Mouse (Mus musculus) kidney, adult 11 months (tissue): ENCODE results near the gene Slc25a25.

ENCODE experiments used
- DNase-seq: peaks from one replicate; pipeline ENCODE4 v3.0.0; 2022

Gene Slc25a25

DNA sequence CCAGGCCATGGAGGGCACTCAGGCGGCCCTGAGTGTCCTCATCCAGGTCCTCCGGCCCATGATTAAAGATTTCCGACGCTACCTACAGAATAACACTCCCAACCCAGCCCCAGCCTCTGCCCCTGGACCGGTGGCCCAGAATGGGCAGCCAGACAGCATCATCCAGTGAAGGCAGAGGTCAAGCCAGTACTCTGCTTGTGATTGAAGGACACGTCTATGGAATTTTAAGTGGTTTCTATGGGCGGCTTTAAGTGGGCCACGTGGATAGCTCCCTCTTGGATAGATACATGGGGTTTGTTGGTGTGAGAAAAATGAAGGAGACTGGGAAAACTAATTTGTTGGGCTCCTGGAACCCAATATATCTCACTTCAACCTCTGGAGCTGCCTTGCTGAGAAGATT, 3.9 kb upstream of the Slc25a25 start:
- DNase-seq: no peak

DNA sequence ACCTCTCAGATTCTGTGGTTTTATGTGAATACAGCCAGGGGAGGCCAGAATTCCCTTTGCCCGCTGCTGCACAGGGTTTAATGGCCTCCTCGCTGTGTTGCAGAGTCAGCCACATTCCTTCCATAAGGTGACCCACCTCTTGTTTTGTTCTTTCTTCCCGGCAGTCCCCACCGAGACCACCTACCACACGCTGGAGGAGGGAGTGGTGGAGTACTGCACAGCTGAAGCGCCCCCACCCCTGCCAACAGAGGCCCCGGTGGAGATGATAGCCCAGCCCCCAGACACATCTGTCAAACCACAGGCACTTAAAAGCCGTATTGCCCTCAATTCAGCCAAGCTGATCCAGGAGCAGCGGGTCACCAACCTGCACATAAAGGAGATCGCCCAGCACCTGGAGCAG, 3.4 kb upstream of the Slc25a25 start:
- DNase-seq: no peak

DNA sequence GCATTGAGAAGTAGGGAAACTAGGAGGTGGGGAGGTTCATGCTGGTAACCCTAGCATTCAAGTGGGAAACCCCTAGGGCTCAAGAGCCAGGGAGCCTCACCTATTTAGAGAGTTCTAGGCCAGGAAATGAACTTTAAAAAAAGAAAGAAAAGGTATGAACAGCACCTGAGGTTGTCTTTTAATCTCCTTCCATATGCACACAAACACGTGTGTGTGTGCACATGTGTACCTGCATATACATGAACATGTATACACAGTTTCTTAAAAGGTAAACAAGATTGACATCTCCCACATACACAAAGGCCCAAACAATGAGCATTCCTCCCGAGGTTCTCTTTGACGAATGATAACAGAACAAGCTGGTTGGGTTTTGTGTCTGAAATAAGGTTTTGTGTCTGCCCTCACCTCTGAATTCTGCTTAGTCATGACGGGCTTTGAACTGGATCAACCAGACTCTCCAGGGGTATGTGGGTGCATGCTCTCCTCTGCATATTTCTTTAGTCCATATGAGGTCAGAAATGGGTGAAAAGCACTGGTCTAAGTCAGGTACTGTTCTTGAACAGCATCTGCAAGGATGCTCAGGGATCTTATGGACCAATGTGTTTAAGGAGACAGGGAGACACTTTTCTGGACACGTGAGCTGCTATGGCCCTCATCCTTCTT, 2.5 kb upstream of the Slc25a25 start:
- no peak for DNase-seq

DNA sequence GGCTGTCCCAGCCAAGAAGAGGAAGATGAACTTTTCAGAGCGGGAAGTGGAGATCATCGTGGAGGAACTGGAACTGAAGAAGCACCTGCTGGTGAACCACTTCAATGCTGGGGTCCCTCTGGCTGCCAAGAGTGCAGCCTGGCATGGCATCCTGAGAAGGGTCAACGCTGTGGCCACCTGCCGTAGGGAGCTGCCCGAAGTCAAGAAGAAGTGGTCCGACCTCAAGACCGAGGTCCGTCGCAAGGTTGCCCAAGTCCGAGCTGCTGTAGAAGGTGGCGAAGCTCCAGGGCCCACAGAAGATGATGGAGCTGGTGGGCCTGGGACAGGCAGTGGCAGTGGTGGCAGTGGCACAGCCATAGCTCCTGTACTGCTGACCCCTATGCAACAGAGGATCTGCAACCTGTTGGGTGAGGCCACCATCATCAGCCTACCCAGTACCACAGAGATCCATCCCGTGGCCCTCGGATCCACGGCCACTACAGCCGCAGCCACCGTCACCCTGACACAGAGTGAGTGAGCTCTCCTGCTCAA, 1.3 kb upstream of the Slc25a25 start:
- peak; percentile 49 for DNase-seq

- DNase-seq: peak; percentile 99
Observed at GRCm38 (mm10) chr2:32451870-32452372, 676 bp upstream of the Slc25a25 start.

DNA sequence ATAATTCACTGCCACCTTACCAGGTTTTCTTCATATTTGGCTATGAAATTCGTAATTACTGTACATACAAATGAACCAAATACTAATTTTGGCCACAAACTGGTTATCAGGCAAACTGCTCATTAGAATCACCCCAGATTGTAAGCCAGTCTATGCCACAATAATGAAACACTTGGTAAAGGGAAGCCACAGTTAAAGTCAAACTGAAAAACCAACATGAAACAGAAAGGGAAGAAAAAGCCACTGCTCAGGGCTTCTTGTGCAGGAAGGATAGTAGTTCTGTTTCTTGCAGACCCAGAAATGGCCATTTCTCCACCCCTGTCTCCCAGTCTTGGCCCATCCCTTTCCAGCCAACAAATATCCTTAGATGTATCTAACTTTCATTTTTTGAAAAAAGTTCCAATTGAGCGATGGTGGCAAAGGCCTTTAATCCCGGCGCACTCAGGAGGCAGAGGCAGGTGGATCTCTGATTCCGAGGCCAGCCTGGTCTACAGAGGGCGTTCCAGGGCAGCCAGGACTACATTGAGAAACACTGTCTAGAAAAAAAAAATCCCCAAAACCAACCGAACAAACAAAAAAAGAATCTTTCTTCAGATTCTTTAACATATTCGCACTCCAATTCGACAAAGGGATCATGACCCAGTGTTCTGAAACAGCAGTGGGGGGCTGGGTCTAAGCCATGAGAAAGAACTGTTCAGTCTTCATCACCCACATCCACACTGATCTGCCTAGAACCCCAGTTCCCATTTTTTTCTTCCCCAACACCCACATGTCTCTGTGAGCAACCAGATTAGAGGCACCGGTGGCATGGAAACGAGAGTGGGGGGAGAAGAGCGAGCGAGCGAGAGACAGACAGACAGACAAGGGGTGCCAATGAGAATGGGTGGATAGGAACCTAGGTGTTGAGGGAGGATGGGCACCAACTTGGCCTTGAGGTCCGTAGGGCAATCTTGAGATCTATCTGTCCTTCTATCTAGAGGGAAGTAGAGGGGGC, 1.2 kb downstream of the Slc25a25 start, which contains the start of gene Naif1:
Gene Naif1 (plus strand): TSS at position 697 of the 994 bp plus-strand sequence.
- no peak for DNase-seq

DNA sequence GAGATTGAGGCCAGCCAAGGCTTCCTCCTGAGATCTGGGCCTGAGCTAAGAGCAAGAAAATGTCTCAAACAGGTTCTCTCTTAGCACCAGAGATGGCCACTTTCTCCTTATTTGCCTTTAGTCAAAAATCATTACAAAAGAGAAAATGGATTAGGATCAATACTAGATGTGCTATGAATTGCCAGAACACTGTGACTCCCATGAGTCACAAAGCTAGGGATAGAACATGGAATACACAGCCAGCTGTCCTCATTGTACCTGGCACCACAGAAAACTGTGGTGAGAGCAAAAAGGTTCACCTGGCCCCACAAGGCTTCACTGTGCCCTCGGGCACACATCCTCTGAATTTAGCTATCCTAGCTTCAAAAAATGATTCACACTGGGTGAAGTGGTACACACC, 2.8 kb downstream of the Slc25a25 start:
- no peak for DNase-seq

DNA sequence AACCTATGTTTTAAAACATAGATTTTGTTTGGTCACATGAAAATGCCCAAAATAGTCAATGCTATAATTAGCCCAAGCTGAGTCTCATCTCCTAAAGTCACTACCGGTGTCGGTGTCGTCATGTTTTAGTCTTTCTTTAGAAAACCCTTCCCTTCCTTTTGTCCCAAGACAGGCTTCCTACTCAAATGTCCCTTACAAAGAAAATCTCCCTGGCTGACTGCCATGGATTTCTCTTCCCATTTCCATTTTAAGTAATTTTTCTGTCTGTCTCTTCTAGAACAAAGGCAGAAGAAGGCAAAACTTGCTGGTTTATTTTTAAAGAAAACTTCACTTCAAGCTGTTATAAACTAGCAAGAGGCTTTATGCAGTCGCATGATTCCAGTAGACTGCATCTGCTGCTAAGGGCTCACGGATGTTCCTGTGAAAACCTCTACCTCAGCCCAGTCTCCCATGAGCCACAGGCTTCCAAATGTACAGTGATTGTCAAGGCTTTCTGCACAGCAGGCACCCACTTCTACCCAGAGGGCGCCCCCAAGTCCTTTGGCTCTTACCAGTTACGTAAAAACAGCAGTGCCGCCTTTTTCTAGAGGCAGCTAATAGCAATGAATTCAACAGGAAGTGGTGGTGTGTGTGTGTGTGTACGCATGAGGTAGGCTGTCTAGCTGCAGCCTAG, 3.8 kb downstream of the Slc25a25 start:
- no peak for DNase-seq

DNA sequence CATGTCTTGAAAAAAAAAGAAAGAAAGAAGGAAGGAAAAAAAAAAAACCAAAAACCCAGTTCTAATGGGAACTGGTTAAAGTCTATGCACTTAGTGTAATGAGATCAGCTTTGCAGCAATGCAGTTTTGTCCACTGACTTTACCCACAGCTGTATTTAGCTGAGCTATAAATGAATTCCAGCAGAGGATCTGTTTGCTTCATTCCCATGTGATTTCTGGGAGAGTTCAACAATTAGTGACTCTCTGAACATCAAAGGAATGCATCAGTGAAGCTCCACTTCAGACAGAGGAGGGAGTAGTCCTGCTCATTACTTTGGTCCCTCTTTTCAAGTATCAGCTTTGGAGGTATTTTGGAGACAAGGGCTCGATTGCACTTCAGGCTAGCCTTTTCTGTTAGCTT, 5.7 kb downstream of the Slc25a25 start:
- no peak for DNase-seq

DNA sequence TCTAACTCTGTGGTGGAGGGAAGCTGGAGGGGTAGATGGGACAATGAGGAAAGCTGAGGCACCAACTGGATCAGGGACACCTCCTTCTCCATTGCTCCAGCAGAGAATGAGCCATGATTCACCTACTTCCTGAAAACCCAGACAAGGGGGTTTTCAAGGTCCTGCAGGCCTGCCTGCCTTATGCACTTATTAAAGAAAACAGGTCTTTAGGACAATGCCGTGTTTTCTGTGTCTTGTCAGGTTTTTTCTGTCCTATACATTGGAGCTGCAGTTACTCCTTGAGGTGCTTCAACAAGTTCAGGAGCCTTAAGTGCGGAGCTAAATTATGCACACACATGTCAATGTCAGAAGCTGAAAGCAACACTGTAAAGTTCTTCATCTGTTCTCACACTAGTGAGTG, 9.7 kb downstream of the Slc25a25 start:
- no peak for DNase-seq

DNA sequence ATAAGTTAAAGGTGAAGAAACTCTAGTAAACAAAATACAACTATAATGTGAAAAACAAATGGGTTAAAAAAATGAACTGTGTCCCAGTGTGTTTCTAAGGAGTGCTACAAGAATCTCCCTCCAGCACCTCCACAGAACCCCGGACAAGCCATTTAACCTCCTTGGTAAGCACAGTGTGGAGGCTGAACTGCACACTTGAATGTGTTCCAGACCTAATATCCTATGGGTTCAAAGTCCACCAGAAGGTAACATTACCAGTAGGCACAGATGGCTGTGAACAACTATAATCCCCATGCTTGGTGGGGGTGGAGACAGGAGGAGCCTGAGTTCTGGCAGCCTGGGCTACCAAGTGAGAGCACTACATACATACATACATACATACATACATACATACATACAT, 10.6 kb downstream of the Slc25a25 start:
- DNase-seq: no peak

- DNase-seq: no peak
Observed at GRCm38 (mm10) chr2:32440164-32440563, 11.1 kb downstream of the Slc25a25 start.

DNA sequence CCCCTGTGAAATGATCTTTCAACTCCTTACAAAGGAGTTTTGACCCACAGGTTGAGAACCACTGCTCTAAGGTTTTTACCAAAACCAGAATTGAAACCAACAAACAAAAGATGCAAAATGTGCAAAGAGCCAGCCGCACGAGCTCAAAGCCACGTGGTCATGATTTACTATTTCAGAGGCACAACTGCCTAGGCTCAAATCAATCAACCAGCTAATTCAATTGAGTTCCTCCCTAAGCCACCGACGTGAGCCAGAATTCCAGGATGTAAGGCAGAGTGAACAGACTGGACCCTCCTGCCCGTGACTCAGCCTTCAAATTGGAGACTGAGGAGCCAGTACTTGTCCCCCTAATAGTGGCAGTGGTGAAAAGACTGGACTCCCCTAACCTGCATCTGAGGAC, 12.1 kb downstream of the Slc25a25 start:
- DNase-seq: no peak

- DNase-seq: no peak
Observed at GRCm38 (mm10) chr2:32438733-32439132, 12.5 kb downstream of the Slc25a25 start.

DNA sequence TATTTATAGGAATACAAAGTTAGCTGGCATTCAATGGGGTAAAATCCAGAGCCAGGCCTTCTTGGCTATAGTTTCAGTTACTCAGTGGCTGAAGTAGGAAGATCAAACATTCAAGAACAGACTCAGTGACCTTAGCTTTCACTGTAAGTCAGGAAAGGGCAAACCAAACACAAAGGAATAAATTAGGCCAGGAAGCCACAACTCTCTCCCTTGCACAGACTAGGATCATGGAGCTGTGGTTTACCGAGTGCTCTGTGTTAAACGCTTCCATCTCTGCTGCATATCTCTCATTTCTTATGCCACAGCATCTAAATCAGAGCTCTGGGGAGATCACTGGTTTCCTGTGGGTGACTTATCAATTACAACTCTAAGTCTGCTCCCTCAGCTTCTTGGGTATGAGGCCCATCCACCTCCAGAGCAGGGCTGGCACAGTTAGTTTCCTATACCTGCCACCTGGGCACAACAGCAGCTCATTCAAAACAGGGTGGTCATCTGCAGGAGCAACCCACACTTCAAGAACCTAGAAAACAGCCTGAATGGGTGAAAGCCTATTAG, 13.6 kb downstream of the Slc25a25 start:
- DNase-seq: no peak

DNA sequence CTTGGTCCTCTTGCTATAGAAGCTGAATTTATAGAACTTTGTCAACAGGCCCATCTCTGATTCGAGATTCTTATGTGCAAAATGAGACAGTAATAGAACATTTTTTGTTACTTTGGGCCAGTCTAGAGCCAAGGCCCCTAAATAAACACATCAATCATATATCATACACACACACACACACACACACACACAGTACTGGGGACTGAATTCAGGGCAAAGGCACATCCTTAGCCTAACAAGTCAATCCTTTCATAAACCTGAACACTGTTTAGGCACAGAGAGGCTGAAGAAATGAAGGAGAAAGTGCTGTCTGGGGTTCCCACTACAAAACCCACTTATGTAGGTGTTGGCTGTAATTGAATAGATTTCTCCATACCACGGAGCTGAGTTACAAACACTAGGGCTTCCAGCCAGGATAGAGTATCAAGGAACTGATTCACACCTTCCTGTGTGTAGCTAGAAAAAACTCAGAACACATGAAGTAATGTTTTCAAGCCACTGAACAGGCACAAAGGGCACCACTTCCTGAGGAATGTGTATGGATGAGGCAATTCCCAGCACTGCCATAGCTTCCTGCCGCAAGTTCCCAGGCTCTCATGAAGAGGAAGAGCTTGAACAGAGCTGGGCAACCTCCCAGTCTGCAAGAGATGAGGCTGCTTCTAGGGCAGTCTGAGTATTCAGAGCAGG, 14.4 kb downstream of the Slc25a25 start:
- DNase-seq: peak; percentile 50

DNA sequence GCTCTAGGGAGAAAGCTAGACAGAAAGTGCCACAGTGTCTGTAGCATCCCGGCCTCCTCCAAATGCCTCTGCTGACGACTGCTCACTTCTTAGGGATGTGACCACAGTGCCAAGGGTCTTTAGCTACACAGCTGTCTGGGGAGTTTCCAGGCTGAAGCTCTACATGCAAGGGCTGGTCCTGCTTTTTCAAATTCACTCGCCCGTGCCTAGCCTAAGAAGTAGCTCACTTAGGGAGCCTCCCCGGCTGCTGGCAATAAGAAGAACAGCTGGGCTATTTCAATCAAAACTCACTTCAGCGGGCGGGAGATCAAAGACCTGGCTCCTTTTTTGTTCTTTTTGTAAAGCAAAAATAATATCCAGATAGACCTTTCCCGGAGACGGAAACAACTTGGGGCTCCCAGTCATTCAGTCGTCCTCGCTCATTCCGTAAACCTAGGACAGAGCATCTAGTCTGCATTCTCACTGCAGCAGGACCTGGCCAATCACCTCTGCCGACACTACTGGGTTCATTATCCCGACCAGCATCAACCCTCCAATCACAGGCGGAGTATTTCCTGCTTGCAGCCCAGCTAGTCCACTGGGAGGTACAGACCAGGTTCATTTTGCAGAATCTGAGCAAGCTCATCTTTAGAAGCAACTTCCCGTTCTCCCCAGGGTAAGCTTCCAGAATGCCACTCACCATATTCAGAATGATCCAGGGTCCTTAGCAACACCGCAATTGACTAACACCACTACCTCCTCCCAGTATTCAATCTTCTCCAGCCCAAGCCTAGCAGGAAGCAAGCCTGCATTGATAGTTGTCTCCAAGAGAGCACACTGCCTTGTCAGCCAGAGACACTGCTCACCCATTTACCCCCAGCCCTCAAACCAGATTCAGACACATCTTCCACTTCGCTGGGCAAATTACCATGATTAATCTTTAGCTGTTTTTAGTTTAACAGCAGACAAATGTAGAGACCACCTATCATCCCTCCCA, 20.3 kb downstream of the Slc25a25 start:
- DNase-seq: peak; percentile 77

DNA sequence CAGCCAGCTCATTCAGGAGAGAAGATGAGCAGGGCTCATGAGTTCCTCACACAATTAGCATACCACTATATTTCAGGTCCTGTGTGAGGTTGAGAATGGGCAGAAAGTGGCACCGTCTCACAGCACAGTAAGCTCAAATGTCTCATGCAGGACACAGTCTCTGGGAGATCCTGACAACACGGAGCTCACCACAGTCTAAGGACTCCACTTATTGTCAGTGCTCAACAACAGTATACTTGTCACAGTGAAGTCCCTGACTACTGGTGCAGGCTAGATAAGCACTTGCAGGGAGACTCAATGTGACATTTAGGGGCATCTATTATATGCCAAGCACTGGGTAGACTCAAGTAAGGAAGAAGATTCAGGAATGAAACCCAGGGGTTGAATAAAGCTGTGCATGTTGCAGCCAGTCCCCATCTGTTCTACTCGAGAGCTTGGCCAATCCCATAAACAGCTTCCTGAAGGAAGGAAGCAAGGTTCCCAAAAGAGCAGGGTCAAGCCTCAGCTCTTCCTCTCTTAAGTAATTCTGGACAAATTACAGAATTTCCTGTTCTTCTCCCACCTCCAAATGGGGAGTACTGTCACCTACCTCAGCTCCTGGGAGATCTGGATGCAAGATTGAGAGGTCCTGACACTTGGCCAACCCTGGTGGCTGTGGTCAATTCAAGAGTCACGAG, 21.9 kb downstream of the Slc25a25 start:
- no peak for DNase-seq

GRCm38 (mm10) chr2:32428262-32428722, 23.0 kb downstream of the Slc25a25 start:
- DNase-seq: no peak

GRCm38 (mm10) chr2:32427720-32428119, 23.5 kb downstream of the Slc25a25 start:
- DNase-seq: no peak
